Mouse (Mus musculus): ENCODE measurements around the gene Spata21.

DNA sequence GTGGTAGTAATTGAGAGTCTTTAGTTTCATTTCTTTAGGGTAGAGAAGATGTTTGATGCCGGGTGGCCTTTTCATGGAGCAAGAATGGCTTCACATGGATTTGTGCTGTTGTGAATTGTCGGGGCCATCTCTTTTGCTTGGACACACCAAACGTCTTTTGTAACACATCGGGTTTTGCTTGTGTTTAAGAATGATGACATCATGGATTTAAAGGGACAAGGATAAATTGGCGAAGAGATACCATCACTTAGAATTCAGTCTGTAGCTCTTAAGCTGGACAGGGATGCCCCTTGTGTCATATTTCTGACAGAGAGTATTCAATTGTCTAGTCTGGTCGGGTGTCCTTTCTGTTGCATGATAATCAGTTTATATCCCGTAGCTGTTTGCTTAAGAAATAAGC is 61.0 kb downstream of the Spata21 start:
- TF ChIP-seq CTCF (IDR thresholded peaks at IDR 0.05; ENCODE audit: borderline replicate concordance, insufficient read depth, low read length) (no peak), POLR2A (IDR thresholded peaks at IDR 0.05; ENCODE audit: low read depth, low read length) (no peak)

All from embryonic fibroblast, embryonic 13.5 days (primary cell).